Mouse (Mus musculus): Measurements from ENCODE around the gene Trmt2b. TPM values are rescaled to one million over a fixed set of nuclear protein-coding genes. Genes with fewer than 3 reads are reported as not detected.

Gene Trmt2b
- polyA plus RNA-seq, 1 experiment, result 20.1 TPM

DNA sequence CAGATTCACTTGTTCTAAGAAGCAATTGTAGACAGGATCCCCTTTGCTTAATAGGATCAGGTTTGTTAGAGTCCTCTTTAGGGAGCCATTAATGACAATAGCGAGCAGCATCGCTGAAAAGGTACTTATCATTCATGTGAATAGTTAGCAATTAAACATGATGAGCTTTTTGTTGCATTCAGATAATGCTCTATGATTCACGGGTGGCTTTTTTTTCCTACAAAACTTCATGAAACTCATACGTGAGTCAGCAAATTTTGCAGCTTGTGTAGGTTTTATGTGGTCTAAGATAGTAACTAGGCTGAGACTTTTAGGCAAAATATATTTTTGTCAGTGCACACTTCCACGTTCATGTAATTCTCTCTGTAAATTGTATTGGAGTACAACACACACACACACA lies 23.4 kb upstream of the Trmt2b start:
- TF ChIP-seq CTCF (conservative IDR thresholded peaks at IDR 0.05; ENCODE audit: insufficient read depth, insufficient read length, low read depth, low read length) (no peak), POLR2A (IDR thresholded peaks at IDR 0.05; ENCODE audit: low read depth, low read length) (no peak)
- Histone ChIP-seq H3K4me1 (ENCODE audit: control insufficient read depth, insufficient read depth, low read length) (no peaks in the 10 kb centered on the region), H3K4me3 (ENCODE audit: insufficient read depth, low read depth, low read length) (no peak overlapping the region), H3K27ac (ENCODE audit: insufficient read depth, low read depth, low read length) (no peak overlapping the region), H3K27me3 (replicated peaks; ENCODE audit: control insufficient read depth, insufficient read depth, low read length) (no peaks in the 10 kb centered on the region), H3K36me3 (ENCODE audit: control insufficient read depth, insufficient read depth, low read length) (no peaks in the 10 kb centered on the region)
- DNase-seq, result no peak
- WGBS, result 63% methylated on average over 5 of the region's 5 CpGs

GRCm38 (mm10) chrX:134297195-134297594 lies 20.4 kb upstream of the Trmt2b start:
- Histone ChIP-seq H3K27ac (ENCODE audit: insufficient read depth, low read depth, low read length) (peak overlapping the region; percentile 9; the same call in 1 of the 2 replicates), H3K27me3 (replicated peaks; ENCODE audit: control insufficient read depth, insufficient read depth, low read length) (no peaks in the 10 kb centered on the region), H3K4me3 (ENCODE audit: insufficient read depth, low read depth, low read length) (no peak overlapping the region), H3K4me1 (ENCODE audit: control insufficient read depth, insufficient read depth, low read length) (no peaks in the 10 kb centered on the region), H3K36me3 (ENCODE audit: control insufficient read depth, insufficient read depth, low read length) (no peaks in the 10 kb centered on the region)
- no peak for DNase-seq
- WGBS, result 49% methylated on average over 4 of the region's 4 CpGs
- no peak for TF ChIP-seq POLR2A (IDR thresholded peaks at IDR 0.05; ENCODE audit: low read depth, low read length)

GRCm38 (mm10) chrX:134296737-134297136 lies 20.0 kb upstream of the Trmt2b start:
- 0 out of 2 replicates have a peak overlapping the region, but pooled peaks have one; percentile 39 for H3K27ac ChIP-seq (ENCODE audit: insufficient read depth, low read depth, low read length)
- H3K27me3 ChIP-seq (replicated peaks; ENCODE audit: control insufficient read depth, insufficient read depth, low read length), result no peaks in the 10 kb centered on the region
- DNase-seq, result no peak
- no peaks in the 10 kb centered on the region for H3K36me3 ChIP-seq (ENCODE audit: control insufficient read depth, insufficient read depth, low read length)
- WGBS, result 31% methylated on average over 7 of the region's 7 CpGs
- H3K4me1 ChIP-seq (ENCODE audit: control insufficient read depth, insufficient read depth, low read length), result no peaks in the 10 kb centered on the region
- peak overlapping the region; percentile 57; the same call in 1 of the 2 replicates for H3K4me3 ChIP-seq (ENCODE audit: insufficient read depth, low read depth, low read length)
- TF ChIP-seq POLR2A (IDR thresholded peaks at IDR 0.05; ENCODE audit: low read depth, low read length), result no peak
- no peak for TF ChIP-seq CTCF (conservative IDR thresholded peaks at IDR 0.05; ENCODE audit: insufficient read depth, insufficient read length, low read depth, low read length)

DNA sequence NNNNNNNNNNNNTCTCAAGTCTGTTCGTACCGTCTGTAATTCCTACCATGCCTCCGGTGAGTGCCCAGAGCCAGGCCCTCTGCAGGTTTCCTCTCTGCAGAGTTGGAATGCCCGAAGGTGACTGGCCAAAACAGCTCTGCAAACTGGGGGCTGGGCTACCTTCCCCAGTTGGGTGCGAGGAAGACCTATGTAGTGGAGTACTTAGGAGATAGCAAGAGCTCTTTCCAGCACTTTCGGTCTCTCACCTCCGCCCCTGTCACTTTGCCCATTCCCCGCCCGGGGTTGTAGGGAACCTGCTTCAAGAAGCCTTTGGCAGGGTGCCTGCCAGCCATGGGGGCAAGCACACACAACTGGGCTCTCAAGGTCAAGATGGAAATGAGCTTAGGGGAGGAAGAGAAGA lies 19.5 kb upstream of the Trmt2b start:
- TF ChIP-seq POLR2A (IDR thresholded peaks at IDR 0.05; ENCODE audit: low read depth, low read length), result no peak
- TF ChIP-seq CTCF (conservative IDR thresholded peaks at IDR 0.05; ENCODE audit: insufficient read depth, insufficient read length, low read depth, low read length), result no peak

GRCm38 (mm10) chrX:134287305-134287704 lies 10.5 kb upstream of the Trmt2b start:
- Histone ChIP-seq H3K4me1 (ENCODE audit: control insufficient read depth, insufficient read depth, low read length) (no peaks in the 10 kb centered on the region), H3K36me3 (ENCODE audit: control insufficient read depth, insufficient read depth, low read length) (no peaks in the 10 kb centered on the region), H3K27me3 (replicated peaks; ENCODE audit: control insufficient read depth, insufficient read depth, low read length) (no peaks in the 10 kb centered on the region), H3K27ac (ENCODE audit: insufficient read depth, low read depth, low read length) (no peak overlapping the region), H3K4me3 (ENCODE audit: insufficient read depth, low read depth, low read length) (no peak overlapping the region)
- 100% methylated on average over 2 of the region's 2 CpGs for WGBS
- no peak for TF ChIP-seq POLR2A (IDR thresholded peaks at IDR 0.05; ENCODE audit: low read depth, low read length)
- no peak for DNase-seq

More for the DNA sequence above, 19.5 kb upstream of the Trmt2b start:
- WGBS, result 11% methylated on average over 9 of the region's 9 CpGs
- peak; percentile 43 for DNase-seq
- Histone ChIP-seq H3K36me3 (ENCODE audit: control insufficient read depth, insufficient read depth, low read length) (no peaks in the 10 kb centered on the region), H3K27me3 (replicated peaks; ENCODE audit: control insufficient read depth, insufficient read depth, low read length) (no peaks in the 10 kb centered on the region), H3K27ac (ENCODE audit: insufficient read depth, low read depth, low read length) (0 out of 2 replicates have a peak overlapping the region, but pooled peaks have one; percentile 39), H3K4me1 (ENCODE audit: control insufficient read depth, insufficient read depth, low read length) (no peaks in the 10 kb centered on the region), H3K4me3 (ENCODE audit: insufficient read depth, low read depth, low read length) (peak overlapping the region; percentile 57; the same call in 1 of the 2 replicates)

- no peak for TF ChIP-seq POLR2A (IDR thresholded peaks at IDR 0.05; ENCODE audit: low read depth, low read length)
- TF ChIP-seq CTCF (conservative IDR thresholded peaks at IDR 0.05; ENCODE audit: insufficient read depth, insufficient read length, low read depth, low read length), result no peak
- H3K27ac ChIP-seq (ENCODE audit: insufficient read depth, low read depth, low read length), result no peak overlapping the region
- H3K4me3 ChIP-seq (ENCODE audit: insufficient read depth, low read depth, low read length), result no peak overlapping the region
- no peaks in the 10 kb centered on the region for H3K27me3 ChIP-seq (replicated peaks; ENCODE audit: control insufficient read depth, insufficient read depth, low read length)
- WGBS, result 71% methylated on average over 4 of the region's 4 CpGs
- H3K36me3 ChIP-seq (ENCODE audit: control insufficient read depth, insufficient read depth, low read length), result no peaks in the 10 kb centered on the region
- no peaks in the 10 kb centered on the region for H3K4me1 ChIP-seq (ENCODE audit: control insufficient read depth, insufficient read depth, low read length)
- no peak for DNase-seq
Observed at GRCm38 (mm10) chrX:134285791-134286190, 9.0 kb upstream of the Trmt2b start.

- DNase-seq, result no peak
- Histone ChIP-seq H3K27ac (ENCODE audit: insufficient read depth, low read depth, low read length) (no peak overlapping the region), H3K4me1 (ENCODE audit: control insufficient read depth, insufficient read depth, low read length) (no peaks in the 10 kb centered on the region), H3K27me3 (replicated peaks; ENCODE audit: control insufficient read depth, insufficient read depth, low read length) (no peaks in the 10 kb centered on the region), H3K4me3 (ENCODE audit: insufficient read depth, low read depth, low read length) (no peak overlapping the region), H3K36me3 (ENCODE audit: control insufficient read depth, insufficient read depth, low read length) (no peaks in the 10 kb centered on the region)
- 94% methylated on average over 2 of the region's 2 CpGs for WGBS
- TF ChIP-seq POLR2A (IDR thresholded peaks at IDR 0.05; ENCODE audit: low read depth, low read length) (no peak), CTCF (conservative IDR thresholded peaks at IDR 0.05; ENCODE audit: insufficient read depth, insufficient read length, low read depth, low read length) (no peak)
Observed at GRCm38 (mm10) chrX:134285102-134285501, 8.3 kb upstream of the Trmt2b start.

GRCm38 (mm10) chrX:134280531-134280930 lies 3.7 kb upstream of the Trmt2b start:
- no peak for DNase-seq
- Histone ChIP-seq H3K4me1 (ENCODE audit: control insufficient read depth, insufficient read depth, low read length) (no peaks in the 10 kb centered on the region), H3K27ac (ENCODE audit: insufficient read depth, low read depth, low read length) (no peak overlapping the region), H3K27me3 (replicated peaks; ENCODE audit: control insufficient read depth, insufficient read depth, low read length) (no peaks in the 10 kb centered on the region), H3K4me3 (ENCODE audit: insufficient read depth, low read depth, low read length) (no peak overlapping the region), H3K36me3 (ENCODE audit: control insufficient read depth, insufficient read depth, low read length) (no peaks in the 10 kb centered on the region)
- 94% methylated on average over 3 of the region's 3 CpGs for WGBS
- TF ChIP-seq CTCF (conservative IDR thresholded peaks at IDR 0.05; ENCODE audit: insufficient read depth, insufficient read length, low read depth, low read length), result no peak

Data from kidney, adult 2 months (tissue).